Mouse (Mus musculus): ENCODE results near the gene Dnajc3. TPM values are rescaled to one million over a fixed set of nuclear protein-coding genes. Genes with fewer than 3 reads are reported as not detected.
A peak's percentile ranks its signal among the peaks of the same experiment; 100 is the strongest.

The Dnajc3 gene
- polyA plus RNA-seq, 1 experiment from 2014 or later = 44.3 TPM

DNA sequence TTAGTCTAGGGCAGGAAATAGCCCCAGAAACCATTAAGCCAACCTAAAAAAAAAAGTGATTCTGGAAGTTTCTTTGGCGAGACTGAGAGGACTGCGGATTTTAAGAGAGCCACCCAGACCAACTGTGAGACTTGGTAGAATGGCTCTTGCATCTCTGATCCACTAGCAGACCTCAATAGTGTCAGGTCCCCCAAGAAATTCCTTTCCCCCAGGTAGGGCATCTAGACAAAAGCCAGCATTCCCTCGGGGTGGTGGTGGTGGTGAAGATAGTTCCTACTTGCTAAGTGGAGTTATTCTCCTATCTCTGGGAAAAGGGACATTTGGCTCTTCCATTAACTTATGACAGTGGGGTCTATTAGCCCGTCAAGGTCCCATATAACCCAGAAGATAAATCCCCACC, 824 bp upstream of the Dnajc3 start:
- DNase-seq (ENCODE audit: low spot score) = peak; percentile 74
- H3K9me3 ChIP-seq = no peaks in the 10 kb centered on the region
- H3K4me1 ChIP-seq = peaks cover 24% of the 10 kb centered on the region; the same call in 1 of the 2 replicates
- no peaks in the 10 kb centered on the region for H3K27me3 ChIP-seq (ENCODE audit: insufficient read depth, poor library complexity, severe bottlenecking)
- WGBS = 34% methylated on average over 4 of the region's 4 CpGs
- H3K27ac ChIP-seq = peak overlapping the region; percentile 97
- H3K4me3 ChIP-seq = peak overlapping the region; percentile 100
- H3K36me3 ChIP-seq = no peaks in the 10 kb centered on the region

- Histone ChIP-seq H3K36me3 (no peaks in the 10 kb centered on the region), H3K4me3 (peak overlapping the region; percentile 100), H3K9me3 (no peaks in the 10 kb centered on the region), H3K27ac (peak overlapping the region; percentile 97), H3K4me1 (peaks cover 27% of the 10 kb centered on the region; the same call in 1 of the 2 replicates), H3K27me3 (ENCODE audit: insufficient read depth, poor library complexity, severe bottlenecking) (no peaks in the 10 kb centered on the region)
- under 1% methylated on average over 7 of the region's 7 CpGs for WGBS
- DNase-seq (ENCODE audit: low spot score) = peak; percentile 73
Observed at GRCm38 (mm10) chr14:118938551-118938950, 775 bp downstream of the Dnajc3 start.

DNA sequence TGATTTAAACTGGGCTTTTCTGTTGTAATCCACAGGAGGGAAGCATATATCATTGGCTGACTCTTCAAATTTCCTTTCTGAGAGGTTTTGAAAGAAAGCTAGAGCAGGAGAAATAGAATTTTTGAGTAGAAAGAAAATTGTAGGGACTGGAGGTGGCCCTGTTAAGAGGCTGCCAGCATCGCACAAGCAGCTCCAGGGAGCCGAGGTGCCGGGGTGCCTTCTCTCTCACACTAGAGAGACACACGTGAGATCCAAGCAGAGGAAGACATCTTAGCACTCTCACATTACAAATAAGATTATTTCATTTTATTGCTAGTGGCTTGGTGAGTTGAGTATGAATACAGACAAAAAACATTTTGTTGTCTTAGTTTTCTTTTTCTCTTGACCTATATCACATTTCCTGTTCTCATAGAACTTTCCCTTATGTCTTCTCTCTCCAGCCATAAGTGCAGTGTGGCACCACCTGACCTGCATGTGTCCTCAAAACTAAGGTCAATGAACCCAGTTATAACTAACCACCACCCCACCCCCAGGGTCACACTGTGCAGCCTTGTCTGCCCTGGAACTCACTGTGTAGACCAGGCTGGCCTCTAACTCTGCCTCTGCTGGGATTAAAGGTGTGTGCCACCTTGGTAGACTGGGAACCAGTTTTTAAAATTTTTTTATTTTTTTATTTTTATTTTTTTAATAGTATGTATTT, 3.2 kb downstream of the Dnajc3 start:
- H3K27ac ChIP-seq = no peak overlapping the region
- H3K27me3 ChIP-seq (ENCODE audit: insufficient read depth, poor library complexity, severe bottlenecking) = no peaks in the 10 kb centered on the region
- 73% methylated on average over 4 of the region's 4 CpGs for WGBS
- DNase-seq (ENCODE audit: low spot score) = peak; percentile 73
- H3K9me3 ChIP-seq = no peaks in the 10 kb centered on the region
- no peak overlapping the region for H3K4me3 ChIP-seq
- H3K4me1 ChIP-seq = peaks cover 34% of the 10 kb centered on the region; the same call in 1 of the 2 replicates
- H3K36me3 ChIP-seq = no peaks in the 10 kb centered on the region

DNA sequence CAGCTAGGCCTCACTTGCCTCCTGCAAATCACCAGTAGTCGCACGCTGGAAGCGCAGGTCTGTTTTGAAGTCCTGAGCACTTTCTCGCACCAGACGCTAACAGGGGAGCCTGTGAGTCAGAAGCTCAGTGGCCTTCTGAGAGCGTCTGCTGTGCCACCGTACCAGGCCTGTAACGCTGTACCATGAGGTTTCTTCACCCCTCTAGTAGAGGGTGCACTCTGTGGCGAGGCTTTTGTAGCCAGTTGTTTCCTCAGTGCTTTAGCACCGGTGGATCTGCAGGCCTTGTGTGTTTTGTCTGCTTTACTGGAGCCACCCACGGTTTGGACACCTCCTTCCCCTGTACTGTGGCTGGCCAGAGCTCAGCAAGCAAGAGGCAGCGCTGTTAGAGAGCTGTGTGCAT, 4.3 kb downstream of the Dnajc3 start:
- H3K4me3 ChIP-seq = no peak overlapping the region
- peaks cover 34% of the 10 kb centered on the region; the same call in 1 of the 2 replicates for H3K4me1 ChIP-seq
- no peak overlapping the region for H3K27ac ChIP-seq
- 38% methylated on average over 12 of the region's 12 CpGs for WGBS
- H3K36me3 ChIP-seq = no peaks in the 10 kb centered on the region
- no peaks in the 10 kb centered on the region for H3K9me3 ChIP-seq
- peak; percentile 66 for DNase-seq (ENCODE audit: low spot score)
- no peaks in the 10 kb centered on the region for H3K27me3 ChIP-seq (ENCODE audit: insufficient read depth, poor library complexity, severe bottlenecking)

DNA sequence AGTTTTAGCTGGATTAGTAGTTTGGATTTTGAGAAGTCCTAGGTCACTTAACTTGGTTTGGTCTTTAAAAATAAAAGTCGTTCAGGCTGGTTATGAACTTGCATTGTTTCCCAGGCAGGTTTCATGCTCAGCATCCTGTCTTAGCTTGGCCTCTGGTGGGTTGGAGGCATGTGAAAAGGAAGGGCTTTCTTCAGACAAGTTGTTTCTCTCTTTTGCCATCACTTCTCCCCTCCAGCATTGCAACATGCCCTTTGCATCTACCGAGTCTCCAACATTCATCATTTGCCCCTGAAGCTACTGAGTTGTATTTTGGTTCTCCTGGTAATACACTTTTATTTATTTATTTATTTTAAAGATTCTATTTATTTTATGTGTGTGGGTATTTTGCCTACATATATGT, 6.9 kb downstream of the Dnajc3 start:
- Histone ChIP-seq H3K4me3 (no peak overlapping the region), H3K9me3 (no peaks in the 10 kb centered on the region), H3K4me1 (peaks cover 23% of the 10 kb centered on the region; the same call in 1 of the 2 replicates), H3K27ac (no peak overlapping the region), H3K27me3 (ENCODE audit: insufficient read depth, poor library complexity, severe bottlenecking) (no peaks in the 10 kb centered on the region), H3K36me3 (no peaks in the 10 kb centered on the region)
- 83% methylated on average over 2 of the region's 2 CpGs for WGBS
- DNase-seq (ENCODE audit: low spot score) = peak; percentile 52

DNA sequence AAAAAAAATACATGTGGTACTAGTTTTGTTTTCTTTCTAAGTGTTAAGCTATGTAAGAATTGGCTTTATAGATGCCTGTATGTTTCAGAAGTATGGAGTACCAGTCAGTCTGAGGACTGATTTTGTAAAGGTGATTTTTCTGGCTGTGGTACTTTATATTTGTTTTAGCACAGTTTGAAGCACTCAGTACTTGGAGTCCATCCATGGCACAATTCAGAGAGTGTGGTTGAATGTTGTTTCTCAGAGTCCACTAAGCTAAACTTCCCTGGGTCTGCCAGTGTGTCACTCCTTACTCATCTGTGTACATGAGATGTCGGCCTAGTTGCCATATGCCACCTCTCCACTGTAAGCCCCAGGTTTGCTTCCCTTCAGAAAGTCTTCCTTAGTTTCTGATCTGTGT, 11.1 kb downstream of the Dnajc3 start:
- DNase-seq (ENCODE audit: low spot score) = peak; percentile 16
- Histone ChIP-seq H3K4me1 (peaks cover 7% of the 10 kb centered on the region; the same call in 1 of the 2 replicates), H3K36me3 (peaks cover 9% of the 10 kb centered on the region), H3K27ac (no peak overlapping the region), H3K9me3 (no peaks in the 10 kb centered on the region), H3K27me3 (ENCODE audit: insufficient read depth, poor library complexity, severe bottlenecking) (no peaks in the 10 kb centered on the region), H3K4me3 (no peak overlapping the region)
- WGBS = 79% methylated on average over 1 of the region's 1 CpGs

- Histone ChIP-seq H3K27me3 (ENCODE audit: insufficient read depth, poor library complexity, severe bottlenecking) (no peaks in the 10 kb centered on the region), H3K4me3 (no peak overlapping the region), H3K9me3 (no peaks in the 10 kb centered on the region), H3K4me1 (no peaks in the 10 kb centered on the region), H3K36me3 (peaks cover 36% of the 10 kb centered on the region), H3K27ac (no peak overlapping the region)
- DNase-seq (ENCODE audit: low spot score) = no peak
- WGBS = 93% methylated on average over 9 of the region's 9 CpGs
Observed at GRCm38 (mm10) chr14:118951912-118952583, 14.3 kb downstream of the Dnajc3 start.

DNA sequence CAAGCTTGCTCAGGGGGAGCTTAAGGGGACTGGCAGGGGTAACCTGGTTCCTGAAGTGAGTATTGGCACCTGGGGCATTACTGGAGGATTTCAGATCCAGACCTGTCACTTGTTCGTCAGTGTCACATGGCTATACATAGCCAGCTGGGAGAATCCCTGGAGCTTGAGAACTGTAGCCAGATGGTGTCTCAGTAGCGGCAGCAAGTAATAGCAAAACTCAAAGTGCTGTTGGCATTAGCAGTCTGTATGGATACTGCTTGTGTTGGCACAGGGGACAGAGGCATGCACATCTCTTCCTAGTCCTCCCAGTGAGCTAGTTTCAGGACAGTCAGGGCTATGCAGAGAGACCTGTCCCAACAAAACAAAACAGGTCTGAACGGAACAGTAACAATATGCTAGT, 20.2 kb downstream of the Dnajc3 start:
- Histone ChIP-seq H3K4me1 (no peaks in the 10 kb centered on the region), H3K27ac (no peak overlapping the region), H3K4me3 (no peak overlapping the region), H3K9me3 (no peaks in the 10 kb centered on the region), H3K27me3 (ENCODE audit: insufficient read depth, poor library complexity, severe bottlenecking) (no peaks in the 10 kb centered on the region), H3K36me3 (peaks cover 85% of the 10 kb centered on the region)
- 84% methylated on average over 3 of the region's 3 CpGs for WGBS
- peak; percentile 59 for DNase-seq (ENCODE audit: low spot score)

DNA sequence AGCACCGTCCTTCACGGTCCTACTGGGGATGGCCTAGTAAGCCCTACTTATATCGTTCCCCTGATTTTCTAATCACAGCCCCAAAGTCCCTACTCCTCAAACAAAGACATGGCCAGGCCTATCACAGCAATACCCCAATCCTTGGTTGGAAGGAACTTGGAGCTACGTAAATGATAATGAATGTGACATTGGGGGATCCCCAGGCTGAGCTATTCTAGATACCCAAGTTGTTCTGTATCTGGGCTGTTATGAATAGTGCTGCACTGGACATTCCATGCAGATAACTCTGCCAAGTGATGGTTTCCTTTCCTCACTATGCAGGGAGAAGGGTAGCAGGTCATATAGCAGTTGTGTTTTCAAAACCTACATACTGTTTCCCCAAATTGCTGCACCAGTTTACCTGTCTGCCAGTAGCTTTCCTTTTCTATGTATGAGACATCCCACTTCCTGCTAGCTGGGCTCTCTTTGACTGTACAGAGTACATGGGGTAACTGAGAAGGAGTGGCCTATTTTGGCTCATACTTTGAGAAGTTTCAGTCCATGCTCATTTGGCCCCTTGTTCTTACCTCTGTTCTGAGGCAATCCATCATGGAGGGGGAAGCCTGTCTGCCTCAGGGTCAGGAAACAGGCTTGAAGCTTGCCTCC, 27.7 kb downstream of the Dnajc3 start:
- H3K9me3 ChIP-seq = no peaks in the 10 kb centered on the region
- H3K27me3 ChIP-seq (ENCODE audit: insufficient read depth, poor library complexity, severe bottlenecking) = no peaks in the 10 kb centered on the region
- 92% methylated on average over 4 of the region's 4 CpGs for WGBS
- H3K4me3 ChIP-seq = no peak overlapping the region
- no peaks in the 10 kb centered on the region for H3K4me1 ChIP-seq
- no peak for DNase-seq (ENCODE audit: low spot score)
- H3K36me3 ChIP-seq = peaks cover 50% of the 10 kb centered on the region
- H3K27ac ChIP-seq = no peak overlapping the region

- Histone ChIP-seq H3K4me3 (no peak overlapping the region), H3K27ac (no peak overlapping the region), H3K9me3 (no peaks in the 10 kb centered on the region), H3K36me3 (peaks cover 52% of the 10 kb centered on the region), H3K27me3 (ENCODE audit: insufficient read depth, poor library complexity, severe bottlenecking) (no peaks in the 10 kb centered on the region), H3K4me1 (no peaks in the 10 kb centered on the region)
- WGBS = 78% methylated on average over 7 of the region's 7 CpGs
- no peak for DNase-seq (ENCODE audit: low spot score)
Observed at GRCm38 (mm10) chr14:118967646-118968045, 29.9 kb downstream of the Dnajc3 start.

DNA sequence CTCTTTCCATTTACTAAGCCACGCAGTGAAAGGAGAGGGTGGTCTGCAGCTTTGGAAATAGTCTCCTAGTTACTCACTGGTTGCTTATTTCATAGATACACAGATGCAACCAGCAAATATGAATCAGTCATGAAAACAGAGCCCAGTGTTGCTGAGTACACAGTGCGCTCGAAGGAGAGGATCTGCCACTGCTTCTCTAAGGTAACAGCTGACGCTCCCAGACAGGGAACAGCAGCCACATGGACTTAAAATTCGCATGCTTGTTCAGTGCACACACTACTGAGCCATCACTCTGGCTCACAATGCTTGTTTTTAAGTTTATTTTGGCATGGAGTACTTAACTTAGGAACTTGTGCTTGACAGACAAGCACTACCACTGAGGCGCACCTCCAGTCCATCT, 34.5 kb downstream of the Dnajc3 start:
- no peaks in the 10 kb centered on the region for H3K9me3 ChIP-seq
- H3K4me1 ChIP-seq = no peaks in the 10 kb centered on the region
- peaks cover 94% of the 10 kb centered on the region for H3K36me3 ChIP-seq
- H3K27ac ChIP-seq = no peak overlapping the region
- no peaks in the 10 kb centered on the region for H3K27me3 ChIP-seq (ENCODE audit: insufficient read depth, poor library complexity, severe bottlenecking)
- 91% methylated on average over 6 of the region's 6 CpGs for WGBS
- H3K4me3 ChIP-seq = no peak overlapping the region
- peak; percentile 31 for DNase-seq (ENCODE audit: low spot score)

DNA sequence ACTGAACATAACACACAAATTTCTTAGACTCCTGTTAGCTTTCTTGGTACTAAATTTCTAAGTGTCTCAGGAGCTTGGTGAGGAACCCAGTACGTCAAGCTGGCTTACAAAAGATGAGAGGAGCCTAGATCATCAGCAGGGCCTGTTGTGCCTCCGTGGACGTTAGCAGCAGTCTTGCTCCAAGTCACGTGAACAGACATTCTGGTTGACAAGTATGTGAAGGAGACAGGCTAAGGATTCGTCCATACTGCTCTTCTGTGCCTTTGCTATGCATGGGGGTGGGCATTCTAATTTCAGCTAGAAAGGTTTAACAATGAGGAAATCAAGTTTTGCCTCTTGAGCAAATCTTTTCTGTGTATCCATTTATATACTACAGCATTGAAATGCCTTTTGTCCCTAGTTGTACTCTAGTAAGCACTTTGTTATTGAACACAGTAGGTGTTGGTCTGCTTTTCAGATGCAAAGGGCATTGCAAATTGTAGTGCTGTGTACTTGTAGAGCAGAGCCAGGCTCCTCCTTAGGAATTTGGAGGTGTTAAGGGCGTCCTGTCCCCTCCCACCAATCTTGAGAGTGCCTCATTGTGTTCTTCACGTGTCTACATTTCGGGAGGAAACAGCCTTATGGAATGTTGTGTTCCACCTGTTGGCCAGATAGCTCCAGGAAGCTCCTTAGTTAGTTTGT, 39.5 kb downstream of the Dnajc3 start:
- no peaks in the 10 kb centered on the region for H3K27me3 ChIP-seq (ENCODE audit: insufficient read depth, poor library complexity, severe bottlenecking)
- no peak overlapping the region for H3K4me3 ChIP-seq
- H3K4me1 ChIP-seq = no peaks in the 10 kb centered on the region
- H3K9me3 ChIP-seq = no peaks in the 10 kb centered on the region
- 73% methylated on average over 8 of the region's 8 CpGs for WGBS
- peaks cover 81% of the 10 kb centered on the region for H3K36me3 ChIP-seq
- no peak overlapping the region for H3K27ac ChIP-seq
- DNase-seq (ENCODE audit: low spot score) = peak; percentile 45
